Mouse (Mus musculus) olfactory bulb, adult 2 months (tissue): ENCODE results near the gene Shank2. TPM values are rescaled to one million over a fixed set of nuclear protein-coding genes. Genes with fewer than 3 reads are reported as not detected.

Source experiments
- H3K27ac ChIP-seq: fragments of 200-500 bp; 2 replicates; pipeline ENCODE4 v1.5.1; 2012; ENCODE audit warnings: low read depth, low read length; ENCODE audit not compliant: insufficient read depth
- H3K4me1 ChIP-seq: fragments of 200-500 bp; 2 replicates; pipeline ENCODE4 v1.6.1; 2012; ENCODE audit warnings: low read length; ENCODE audit not compliant: control insufficient read depth, insufficient read depth
- H3K4me3 ChIP-seq: fragments of 200-500 bp; 2 replicates; pipeline ENCODE4 v1.5.1; 2012; ENCODE audit warnings: mild to moderate bottlenecking, low read depth, low read length, moderate library complexity; ENCODE audit not compliant: insufficient read depth
- CTCF ChIP-seq: fragments of 200-500 bp; IDR thresholded peaks from 2 replicates; pipeline ENCODE4 v1.5.1; 2012; ENCODE audit warnings: low read depth, mild to moderate bottlenecking, low read length, moderate library complexity; ENCODE audit not compliant: insufficient read depth
- POLR2A ChIP-seq: fragments of 200-500 bp; IDR thresholded peaks from 2 replicates; pipeline ENCODE4 v1.6.1; 2012; ENCODE audit warnings: mild to moderate bottlenecking, low read depth, low read length, moderate library complexity; ENCODE audit not compliant: insufficient read depth
- WGBS: fragments of 180-500 bp; shearing (Covaris S2); methylation state at CpG from one replicate; pipeline ENCODE4 v1.1.7; 2018; 5-methylcytosine and 5-hydroxymethylcytosine counted together
- polyA plus RNA-seq: library from polyadenylated mRNA; stranded (reverse); fragments of >200 nt; gene quantifications from 2 replicates; pipeline ENCODE4 v1.2.4, GENCODE M21; 2012; ENCODE audit warnings: low replicate concordance; ENCODE audit not compliant: missing spikeins, insufficient read depth, insufficient read length

Gene Shank2
- polyA plus RNA-seq, 1 experiment: 53.3 TPM

DNA sequence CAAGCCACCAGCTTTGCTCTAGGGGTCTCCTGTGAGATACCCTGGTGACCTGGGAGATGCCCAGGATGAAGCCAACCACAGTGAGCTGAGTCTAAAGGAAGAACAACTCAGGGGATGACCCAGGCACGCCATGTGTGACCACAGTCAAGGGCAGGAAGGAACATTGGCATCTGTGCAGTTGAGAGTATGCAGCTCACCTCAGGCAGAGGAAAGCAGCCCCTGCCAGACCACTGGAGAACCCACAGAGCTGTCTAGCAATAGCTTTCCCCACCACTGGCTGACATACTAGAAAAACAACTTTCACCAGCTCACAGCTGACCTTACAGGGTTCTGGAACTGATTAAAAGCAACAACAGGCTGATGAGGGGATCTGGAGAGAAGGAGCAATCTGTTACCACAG lies 446.5 kb downstream of the Shank2 start:
- H3K27ac ChIP-seq: no peak overlapping the region
- no peak overlapping the region for H3K4me3 ChIP-seq
- peaks cover 9% of the 10 kb centered on the region for H3K4me1 ChIP-seq
- 100% methylated on average over 1 of the region's 1 CpGs for WGBS
- no peak for TF ChIP-seq CTCF
- TF ChIP-seq POLR2A: no peak

DNA sequence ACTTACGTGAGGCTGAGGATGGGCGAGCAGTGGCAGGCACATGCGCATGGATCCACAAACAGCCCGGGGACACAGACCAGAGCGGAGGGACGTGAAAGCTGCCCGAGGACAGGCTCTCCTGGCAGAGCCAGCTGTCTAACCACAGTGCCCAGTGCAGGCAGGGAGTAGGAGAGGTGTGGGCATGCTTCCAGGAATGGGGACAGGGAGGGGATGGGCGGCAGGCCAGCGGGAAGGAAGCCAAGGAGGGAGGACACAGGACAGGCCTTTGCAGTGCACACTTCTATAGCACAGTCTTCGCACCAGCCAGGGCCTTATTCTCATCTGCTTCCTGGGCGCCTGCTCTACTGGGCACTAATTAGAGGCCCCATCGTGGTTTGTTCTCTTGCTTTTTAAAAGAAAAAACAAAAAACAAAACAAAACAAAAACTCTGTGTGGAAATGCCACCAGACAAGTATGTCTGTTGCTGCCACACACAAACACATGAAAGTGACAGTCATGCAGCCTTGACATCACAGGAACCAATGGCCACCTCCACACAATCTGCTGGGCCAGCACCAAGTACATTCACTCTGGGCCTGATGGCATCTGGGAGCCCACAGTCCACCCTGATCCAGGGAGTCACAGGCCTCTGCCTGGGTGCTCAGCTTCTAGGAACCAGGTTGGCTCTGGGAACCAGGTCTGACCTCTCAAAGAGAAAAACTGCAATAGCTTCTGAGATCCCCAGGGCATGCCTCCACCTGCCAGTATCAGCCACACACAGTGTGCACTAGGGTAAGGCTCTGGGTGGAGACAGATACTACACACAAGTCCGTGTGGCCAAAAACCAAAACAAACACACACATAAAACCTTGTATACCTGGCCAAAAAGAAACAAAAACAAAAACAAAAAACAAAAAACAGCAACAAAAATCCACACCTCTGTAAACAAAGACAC lies 448.2 kb downstream of the Shank2 start:
- no peak for TF ChIP-seq CTCF
- no peak for TF ChIP-seq POLR2A
- Histone ChIP-seq H3K4me3 (no peak overlapping the region), H3K4me1 (peaks cover 9% of the 10 kb centered on the region), H3K27ac (no peak overlapping the region; the same call in 1 of the 2 replicates)
- WGBS: 50% methylated on average over 13 of the region's 13 CpGs

DNA sequence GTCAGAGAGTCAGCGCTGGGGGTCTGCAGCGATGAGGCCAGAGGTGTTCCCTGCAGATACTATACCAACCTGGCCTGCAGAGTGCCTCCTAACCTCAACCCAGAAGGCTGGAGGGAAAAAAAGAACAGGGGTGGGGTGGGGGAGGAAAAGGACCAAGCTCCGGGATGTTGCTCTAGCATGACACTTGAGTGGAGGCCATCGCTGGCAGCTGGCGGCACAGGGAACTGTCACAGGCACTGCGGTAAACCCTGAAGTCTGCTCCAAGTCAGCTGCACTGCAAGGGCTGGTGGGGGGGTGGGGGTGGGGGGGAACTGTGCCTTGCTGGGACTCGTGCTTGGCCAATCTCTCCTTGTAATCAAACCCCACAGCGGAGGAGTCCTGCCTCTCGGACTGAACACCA lies 448.9 kb downstream of the Shank2 start:
- Histone ChIP-seq H3K4me3 (no peak overlapping the region), H3K4me1 (peaks cover 9% of the 10 kb centered on the region), H3K27ac (no peak overlapping the region)
- 59% methylated on average over 9 of the region's 9 CpGs for WGBS
- TF ChIP-seq POLR2A: no peak
- TF ChIP-seq CTCF: no peak

GRCm38 (mm10) chr7:144458881-144459280 lies 457.2 kb downstream of the Shank2 start:
- Histone ChIP-seq H3K4me1 (no peaks in the 10 kb centered on the region), H3K4me3 (no peak overlapping the region), H3K27ac (no peak overlapping the region)
- no peak for TF ChIP-seq CTCF
- TF ChIP-seq POLR2A: no peak
- WGBS: 91% methylated on average over 1 of the region's 1 CpGs

- 92% methylated on average over 6 of the region's 6 CpGs for WGBS
- Histone ChIP-seq H3K4me1 (no peaks in the 10 kb centered on the region), H3K4me3 (no peak overlapping the region), H3K27ac (no peak overlapping the region)
- TF ChIP-seq CTCF (no peak), POLR2A (no peak)
Observed at GRCm38 (mm10) chr7:144461246-144461902, 459.6 kb downstream of the Shank2 start.

DNA sequence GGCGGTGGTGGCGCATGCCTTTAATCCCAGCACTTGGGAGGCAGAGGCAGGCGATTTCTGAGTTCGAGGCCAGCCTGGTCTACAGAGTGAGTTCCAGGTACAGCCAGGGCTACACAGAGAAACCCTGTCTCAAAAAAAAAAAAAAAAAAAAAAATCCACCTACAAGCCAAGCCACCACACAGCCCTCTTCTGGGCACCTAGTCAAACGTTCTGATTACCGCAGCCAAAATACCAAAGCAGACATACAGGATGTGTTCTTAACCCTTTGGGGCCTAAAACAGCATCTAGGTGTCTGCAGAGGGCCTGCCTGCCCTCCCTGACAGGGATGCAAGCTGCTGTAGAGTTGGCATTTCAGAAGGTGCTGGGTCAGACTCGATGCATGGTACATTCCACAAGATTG lies 460.8 kb downstream of the Shank2 start:
- TF ChIP-seq CTCF (no peak), POLR2A (no peak)
- Histone ChIP-seq H3K4me3 (no peak overlapping the region), H3K27ac (no peak overlapping the region), H3K4me1 (no peaks in the 10 kb centered on the region)
- 80% methylated on average over 7 of the region's 7 CpGs for WGBS

DNA sequence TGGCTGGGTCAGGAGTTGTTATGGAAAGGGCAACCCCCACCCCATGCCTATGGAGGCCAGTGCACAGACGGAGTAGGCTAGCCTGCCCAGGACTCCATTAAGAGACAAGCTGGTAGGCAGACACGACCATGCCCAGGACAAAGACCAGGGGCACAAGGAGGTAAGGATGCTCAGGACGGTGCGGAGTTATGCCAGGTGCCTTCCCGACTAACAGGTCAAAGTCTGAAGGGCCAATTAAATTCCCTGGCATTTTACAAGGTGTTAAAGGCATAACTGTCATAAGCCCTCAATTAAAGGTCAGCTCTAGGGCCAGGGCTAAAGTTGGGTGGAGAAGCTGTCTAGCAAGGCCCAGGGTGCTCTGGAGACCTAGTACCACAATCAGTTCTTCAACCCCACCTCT lies 467.0 kb downstream of the Shank2 start:
- H3K4me3 ChIP-seq: no peak overlapping the region
- no peak for TF ChIP-seq CTCF
- no peak for TF ChIP-seq POLR2A
- 85% methylated on average over 5 of the region's 5 CpGs for WGBS
- peaks cover 11% of the 10 kb centered on the region for H3K4me1 ChIP-seq
- no peak overlapping the region for H3K27ac ChIP-seq

DNA sequence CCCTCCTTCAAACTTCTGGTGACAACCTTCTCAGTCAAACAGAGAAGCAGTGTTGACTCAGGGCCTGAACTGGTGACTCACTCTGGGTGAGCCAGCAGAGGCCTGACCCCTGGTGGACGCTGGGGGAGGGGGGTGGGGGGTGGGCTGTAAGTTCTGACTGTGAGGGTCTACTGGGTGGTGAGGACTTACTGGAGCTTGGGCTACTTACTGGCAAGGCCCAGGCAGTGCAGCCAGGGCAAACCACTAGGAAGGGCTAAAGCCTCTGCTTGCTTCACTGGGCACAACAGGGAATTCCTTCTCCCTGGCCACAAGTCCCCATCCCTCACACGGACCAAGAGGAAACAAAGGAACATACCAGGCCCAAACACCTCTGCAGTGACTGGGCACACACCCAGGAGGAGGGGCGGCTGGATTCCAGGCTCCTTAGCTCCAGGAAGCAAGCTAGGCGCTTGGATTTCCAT lies 467.5 kb downstream of the Shank2 start:
- no peak for TF ChIP-seq POLR2A
- no peak for TF ChIP-seq CTCF
- Histone ChIP-seq H3K27ac (no peak overlapping the region), H3K4me3 (peak overlapping the region; percentile 69), H3K4me1 (peaks cover 11% of the 10 kb centered on the region)
- 7% methylated on average over 4 of the region's 4 CpGs for WGBS
